12 mouse cellular contexts compared by ENCODE assay signal in genomic region chr3:136843811-136844491, GRCm38 (mm10).
DNase-seq lines count a peak whose midpoint lies in the region; ATAC-seq and TF ChIP-seq lines count a peak whose summit lies in the region.
"Had no signal": no experiment of that assay in that cellular context is flagged by ENCODE, and none has a peak within 500 bp of the region (broad histone marks: within the 10 kb centered on the region; RNA-seq: fewer than 3 reads in every experiment).

No protein-coding gene starts in this region.

- no peaks in the 10 kb centered on the region for H3K27me3 ChIP-seq in forebrain, embryonic 10.5 days (ENCODE audit: poor library complexity, severe bottlenecking)
- no peaks in the 10 kb centered on the region for H3K27me3 ChIP-seq in hindbrain, embryonic 14.5 days (ENCODE audit: control insufficient read depth, insufficient read depth, low read length)
- no peaks in the 10 kb centered on the region for H3K27me3 ChIP-seq in midbrain, postnatal 0 days (ENCODE audit: insufficient read depth, low read length)
- H3K27me3 ChIP-seq: limb, embryonic 13.5 days had no signal

- no peak overlapping the region for H3K9ac ChIP-seq in hindbrain, embryonic 14.5 days
- no peak overlapping the region for H3K9ac ChIP-seq in midbrain, postnatal 0 days (replicated peaks; ENCODE audit: low read length, poor library complexity, severe bottlenecking)
- H3K9ac ChIP-seq: limb, embryonic 13.5 days had no signal

- H3K27ac ChIP-seq in forebrain, embryonic 10.5 days = peak overlapping the region; percentile 64; the same call in 1 of the 2 replicates
- no peak overlapping the region for H3K27ac ChIP-seq in hindbrain, embryonic 14.5 days
- H3K27ac ChIP-seq in midbrain, postnatal 0 days (ENCODE audit: low read depth, low read length) = peak overlapping the region; percentile 32; the same call in 1 of the 2 replicates
- H3K27ac ChIP-seq: limb, embryonic 13.5 days had no signal

- peaks cover 31% of the 10 kb centered on the region for H3K4me1 ChIP-seq in forebrain, embryonic 10.5 days
- H3K4me1 ChIP-seq in hindbrain, embryonic 14.5 days (replicated peaks; ENCODE audit: control insufficient read depth, insufficient read depth, low read length) = 0 out of 2 replicates have a peak, but pooled peaks cover 16% of the 10 kb centered on the region
- peaks cover 7% of the 10 kb centered on the region; the same call in 1 of the 2 replicates for H3K4me1 ChIP-seq in midbrain, postnatal 0 days (ENCODE audit: insufficient read depth, low read length)

- 80% methylated on average over 7 of the region's 7 CpGs for WGBS in forebrain, embryonic 10.5 days
- 36% methylated on average over 7 of the region's 7 CpGs for WGBS in hindbrain, embryonic 14.5 days
- 38% methylated on average over 7 of the region's 7 CpGs for WGBS in midbrain, postnatal 0 days

- TF ChIP-seq CTCF in midbrain, postnatal 0 days (IDR thresholded peaks at IDR 0.05) = no peak

- no peaks in the 10 kb centered on the region for H3K36me3 ChIP-seq in forebrain, embryonic 10.5 days (replicated peaks)
- no peaks in the 10 kb centered on the region for H3K36me3 ChIP-seq in hindbrain, embryonic 14.5 days (replicated peaks; ENCODE audit: control insufficient read depth, insufficient read depth)
- no peaks in the 10 kb centered on the region for H3K36me3 ChIP-seq in midbrain, postnatal 0 days (ENCODE audit: insufficient read depth, low read length)
- H3K36me3 ChIP-seq: limb, embryonic 13.5 days had no signal

- no peaks in the 10 kb centered on the region for H3K9me3 ChIP-seq in forebrain, embryonic 10.5 days
- no peaks in the 10 kb centered on the region for H3K9me3 ChIP-seq in hindbrain, embryonic 14.5 days (ENCODE audit: control insufficient read depth, low read length)
- H3K9me3 ChIP-seq in midbrain, postnatal 0 days (ENCODE audit: low read length) = no peaks in the 10 kb centered on the region
- H3K9me3 ChIP-seq: limb, embryonic 13.5 days had no signal

- H3K4me2 ChIP-seq in hindbrain, embryonic 14.5 days (replicated peaks) = no peak overlapping the region
- no peak overlapping the region for H3K4me2 ChIP-seq in midbrain, postnatal 0 days (ENCODE audit: low read depth, low read length, poor library complexity, severe bottlenecking)
- H3K4me2 ChIP-seq: limb, embryonic 13.5 days had no signal

- DNase-seq in cerebellum, postnatal 4 days (ENCODE audit: low spot score in 2 of 2) = no peak
- DNase-seq in forebrain, embryonic 10.5 days (ENCODE audit: extremely low spot score, low spot score) = no peak
- no peak for DNase-seq in hindbrain, embryonic 14.5 days (ENCODE audit: low spot score)
- peak; percentile 23 for DNase-seq in midbrain, postnatal 0 days (ENCODE audit: low spot score)
- DNase-seq in ovary, adult 18-20 months (ENCODE audit: low spot score) = no peak
- DNase-seq in lung, postnatal 10 days = no peak
- DNase-seq in right cerebral cortex, postnatal 36 days (ENCODE audit: low spot score in 2 of 2) = no peak
- DNase-seq: adrenal gland, postnatal 25 days; heart, postnatal 36 days had no signal

- H3K4me3 ChIP-seq in forebrain, embryonic 10.5 days = no peak overlapping the region
- H3K4me3 ChIP-seq in hindbrain, embryonic 14.5 days (replicated peaks; ENCODE audit: low read length) = no peak overlapping the region
- H3K4me3 ChIP-seq in midbrain, postnatal 0 days (ENCODE audit: low read depth, low read length) = no peak overlapping the region
- H3K4me3 ChIP-seq: limb, embryonic 13.5 days had no signal

- ATAC-seq in cerebellum, adult (ENCODE audit: insufficient number of reproducible peaks, low FRiP score, low TSS enrichment) = 0 out of 2 replicates have a peak, but pooled peaks have one; percentile 19
- peak; percentile 54; the same call in 1 of the 2 replicates for ATAC-seq in hindbrain, embryonic 14.5 days (ENCODE audit: low FRiP score)
- ATAC-seq in midbrain, postnatal 0 days (ENCODE audit: low FRiP score) = no peak
- ATAC-seq: lung, postnatal 0 days had no signal
